Mouse (Mus musculus): ENCODE data around the gene Pibf1. TPM values are rescaled to one million over a fixed set of nuclear protein-coding genes. Genes with fewer than 3 reads are reported as not detected.

Pibf1 gene
- polyA plus RNA-seq, 1 experiment = 2.5 TPM

GRCm38 (mm10) chr14:99280825-99281433 lies 181.7 kb downstream of the Pibf1 start:
- no peaks in the 10 kb centered on the region for H3K36me3 ChIP-seq (ENCODE audit: control insufficient read depth, insufficient read depth)
- H3ac ChIP-seq (ENCODE audit: control insufficient read depth, insufficient read length, low read depth) = no peak overlapping the region
- no peak overlapping the region for H3K4me3 ChIP-seq (ENCODE audit: insufficient read depth, poor library complexity, severe bottlenecking)
- TF ChIP-seq MYOG (IDR thresholded peaks at IDR 0.05; ENCODE audit: control insufficient read depth, extremely low read depth, insufficient read length) (no peak), FOSL1 (IDR thresholded peaks at IDR 0.05; ENCODE audit: insufficient read depth, low read length, poor library complexity, severe bottlenecking) (no peak), CEBPB (IDR thresholded peaks at IDR 0.05; ENCODE audit: low read depth) (no peak), MYOD1 (IDR thresholded peaks at IDR 0.05; ENCODE audit: control insufficient read depth, insufficient read length, low read depth) (no peak), MAX (IDR thresholded peaks at IDR 0.05) (no peak), USF1 (IDR thresholded peaks at IDR 0.05; ENCODE audit: low read depth) (no peak), CTCF (IDR thresholded peaks at IDR 0.05; ENCODE audit: control insufficient read depth, insufficient read depth, insufficient read length) (no peak)
- no peaks in the 10 kb centered on the region for H3K27me3 ChIP-seq (ENCODE audit: control insufficient read depth, insufficient read depth, insufficient read length)
- H3K79me2 ChIP-seq (ENCODE audit: control insufficient read depth, insufficient read depth) = no peaks in the 10 kb centered on the region
- no peaks in the 10 kb centered on the region for H3K79me3 ChIP-seq (ENCODE audit: low read depth)

DNA sequence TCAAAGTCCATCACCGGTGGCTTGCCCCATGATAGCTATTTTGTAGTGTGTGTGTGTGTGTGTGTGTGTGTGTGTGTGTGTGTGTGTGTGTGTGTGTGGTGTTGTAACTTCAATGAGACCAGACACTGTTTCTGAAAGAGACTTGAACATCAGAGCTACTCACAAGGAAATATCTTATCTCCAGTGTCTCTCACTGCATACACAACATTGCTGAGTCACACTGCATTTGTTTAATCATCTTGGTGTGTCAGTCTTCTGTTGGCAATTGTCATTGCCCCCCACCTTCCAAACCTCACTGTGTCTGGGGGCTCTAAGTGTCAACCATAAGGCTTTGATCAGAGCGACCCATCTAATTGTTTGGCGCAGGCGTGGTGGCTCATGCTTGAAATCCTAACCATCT lies 186.3 kb downstream of the Pibf1 start:
- TF ChIP-seq CEBPB (IDR thresholded peaks at IDR 0.05; ENCODE audit: low read depth) (no peak), MYOD1 (IDR thresholded peaks at IDR 0.05; ENCODE audit: control insufficient read depth, insufficient read length, low read depth) (no peak), USF1 (IDR thresholded peaks at IDR 0.05; ENCODE audit: low read depth) (no peak)
- no peak overlapping the region for H3ac ChIP-seq (ENCODE audit: control insufficient read depth, insufficient read length, low read depth)
- H3K4me3 ChIP-seq (ENCODE audit: insufficient read depth, poor library complexity, severe bottlenecking) = no peak overlapping the region
- no peaks in the 10 kb centered on the region for H3K36me3 ChIP-seq (ENCODE audit: control insufficient read depth, insufficient read depth)
- no peaks in the 10 kb centered on the region for H3K79me2 ChIP-seq (ENCODE audit: control insufficient read depth, insufficient read depth)
- H3K27me3 ChIP-seq (ENCODE audit: control insufficient read depth, insufficient read depth, insufficient read length) = no peaks in the 10 kb centered on the region
- no peaks in the 10 kb centered on the region for H3K79me3 ChIP-seq (ENCODE audit: low read depth)

DNA sequence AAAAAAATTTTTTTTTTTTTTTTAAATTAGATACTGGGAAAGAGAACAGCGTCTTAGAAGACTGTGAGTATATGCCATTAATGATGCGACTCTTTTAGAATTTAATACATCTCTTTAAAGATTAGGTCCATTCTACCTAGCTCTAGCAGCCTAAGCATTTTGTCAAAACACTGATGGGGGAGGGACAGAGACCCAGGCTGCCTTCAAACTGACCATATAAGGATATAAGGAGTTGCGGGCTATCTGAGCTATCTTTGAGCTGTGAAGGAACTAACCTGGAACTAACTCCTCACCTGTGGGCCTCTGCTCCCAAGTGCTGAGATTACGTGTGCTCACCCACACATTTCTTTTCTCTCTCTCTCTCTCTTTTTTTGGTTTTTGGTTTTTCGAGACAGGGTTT lies 193.0 kb downstream of the Pibf1 start:
- Histone ChIP-seq H3K79me3 (ENCODE audit: low read depth) (no peaks in the 10 kb centered on the region), H3K4me3 (ENCODE audit: insufficient read depth, poor library complexity, severe bottlenecking) (no peak overlapping the region), H3K36me3 (ENCODE audit: control insufficient read depth, insufficient read depth) (no peaks in the 10 kb centered on the region), H3K27me3 (ENCODE audit: control insufficient read depth, insufficient read depth, insufficient read length) (no peaks in the 10 kb centered on the region), H3K79me2 (ENCODE audit: control insufficient read depth, insufficient read depth) (no peaks in the 10 kb centered on the region), H3ac (ENCODE audit: control insufficient read depth, insufficient read length, low read depth) (no peak overlapping the region)
- TF ChIP-seq FOSL1 (IDR thresholded peaks at IDR 0.05; ENCODE audit: insufficient read depth, low read length, poor library complexity, severe bottlenecking) = no peak
- TF ChIP-seq MYOD1 (IDR thresholded peaks at IDR 0.05; ENCODE audit: control insufficient read depth, insufficient read length, low read depth) = no peak
- no peak for TF ChIP-seq MYOG (IDR thresholded peaks at IDR 0.05; ENCODE audit: control insufficient read depth, extremely low read depth, insufficient read length)
- TF ChIP-seq USF1 (IDR thresholded peaks at IDR 0.05; ENCODE audit: low read depth) = no peak

GRCm38 (mm10) chr14:99294424-99294823 lies 195.2 kb downstream of the Pibf1 start:
- H3K79me2 ChIP-seq (ENCODE audit: control insufficient read depth, insufficient read depth) = peaks cover 9% of the 10 kb centered on the region
- TF ChIP-seq CEBPB (IDR thresholded peaks at IDR 0.05; ENCODE audit: low read depth) = no peak
- TF ChIP-seq CTCF (IDR thresholded peaks at IDR 0.05; ENCODE audit: control insufficient read depth, insufficient read depth, insufficient read length) = no peak
- TF ChIP-seq USF1 (IDR thresholded peaks at IDR 0.05; ENCODE audit: low read depth) = no peak
- no peak for TF ChIP-seq MYOD1 (IDR thresholded peaks at IDR 0.05; ENCODE audit: control insufficient read depth, insufficient read length, low read depth)
- TF ChIP-seq MYOG (IDR thresholded peaks at IDR 0.05; ENCODE audit: control insufficient read depth, extremely low read depth, insufficient read length) = no peak
- TF ChIP-seq MAX (IDR thresholded peaks at IDR 0.05) = no peak
- no peak for TF ChIP-seq FOSL1 (IDR thresholded peaks at IDR 0.05; ENCODE audit: insufficient read depth, low read length, poor library complexity, severe bottlenecking)

DNA sequence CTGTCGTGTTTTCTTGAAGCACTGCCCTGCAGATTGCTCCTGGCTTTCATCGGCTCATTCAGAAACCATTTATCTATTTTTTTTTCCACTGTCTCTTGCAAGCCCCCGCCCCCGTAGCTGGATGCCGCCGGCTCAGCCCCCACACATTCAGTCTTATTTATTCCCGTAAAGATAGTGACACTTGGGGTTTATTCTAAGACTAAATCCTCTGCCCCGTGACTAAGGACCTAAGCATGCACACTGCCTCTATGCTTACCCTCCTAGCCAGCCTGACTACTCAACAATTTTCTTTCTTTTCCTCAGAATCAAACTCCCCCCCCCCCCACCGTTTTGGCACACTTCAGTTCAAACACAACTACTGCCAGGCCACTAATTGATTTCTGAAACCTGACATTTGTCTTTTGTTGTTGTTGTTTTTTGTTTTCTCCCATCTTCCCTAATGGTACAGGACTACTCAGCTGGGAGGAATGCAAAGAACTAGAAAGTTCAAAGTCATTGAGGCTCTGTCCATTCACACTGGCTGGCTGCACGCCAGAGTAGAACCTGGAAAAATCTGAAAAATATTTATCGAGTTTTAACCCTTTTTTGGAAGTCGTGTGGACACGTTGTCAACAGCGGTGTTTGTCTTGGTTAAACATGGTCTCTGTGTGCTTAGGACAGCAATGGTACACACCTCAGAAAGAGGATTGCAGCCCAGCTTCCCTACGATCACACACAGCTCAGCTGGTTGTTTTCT lies 196.6 kb downstream of the Pibf1 start:
- Histone ChIP-seq H3K79me3 (ENCODE audit: low read depth) (peaks cover 16% of the 10 kb centered on the region), H3K36me3 (ENCODE audit: control insufficient read depth, insufficient read depth) (no peaks in the 10 kb centered on the region), H3ac (ENCODE audit: control insufficient read depth, insufficient read length, low read depth) (no peak overlapping the region), H3K79me2 (ENCODE audit: control insufficient read depth, insufficient read depth) (peaks cover 22% of the 10 kb centered on the region), H3K4me3 (ENCODE audit: insufficient read depth, poor library complexity, severe bottlenecking) (no peak overlapping the region), H3K27me3 (ENCODE audit: control insufficient read depth, insufficient read depth, insufficient read length) (no peaks in the 10 kb centered on the region)
- no peak for TF ChIP-seq CTCF (IDR thresholded peaks at IDR 0.05; ENCODE audit: control insufficient read depth, insufficient read depth, insufficient read length)
- TF ChIP-seq MYOD1 (IDR thresholded peaks at IDR 0.05; ENCODE audit: control insufficient read depth, insufficient read length, low read depth) = no peak
- TF ChIP-seq USF1 (IDR thresholded peaks at IDR 0.05; ENCODE audit: low read depth) = no peak
- TF ChIP-seq MAX (IDR thresholded peaks at IDR 0.05) = no peak
- TF ChIP-seq FOSL1 (IDR thresholded peaks at IDR 0.05; ENCODE audit: insufficient read depth, low read length, poor library complexity, severe bottlenecking) = no peak
- TF ChIP-seq CEBPB (IDR thresholded peaks at IDR 0.05; ENCODE audit: low read depth) = no peak
- no peak for TF ChIP-seq MYOG (IDR thresholded peaks at IDR 0.05; ENCODE audit: control insufficient read depth, extremely low read depth, insufficient read length)

More at GRCm38 (mm10) chr14:99294424-99294823, 195.2 kb downstream of the Pibf1 start:
- Histone ChIP-seq H3K79me3 (ENCODE audit: low read depth) (peaks cover 2% of the 10 kb centered on the region), H3ac (ENCODE audit: control insufficient read depth, insufficient read length, low read depth) (no peak overlapping the region), H3K4me3 (ENCODE audit: insufficient read depth, poor library complexity, severe bottlenecking) (no peak overlapping the region), H3K36me3 (ENCODE audit: control insufficient read depth, insufficient read depth) (no peaks in the 10 kb centered on the region), H3K27me3 (ENCODE audit: control insufficient read depth, insufficient read depth, insufficient read length) (no peaks in the 10 kb centered on the region)
